Mouse (Mus musculus): ENCODE measurements around the gene Gm9125.
"Not testable (repeated sequence)": the region's sequence is repeated elsewhere in the genome, so short reads cannot be mapped to it uniquely, and the experiment has no call there.

Gene Gm9125

GRCm38 (mm10) chr3:94054785-94055184, at the start of gene Gm9125:
TSS of gene Gm9125 (minus strand) at chr3:94054885.
- in situ Hi-C loops (cut with MboI, MseI) = not testable (repeated sequence)

DNA sequence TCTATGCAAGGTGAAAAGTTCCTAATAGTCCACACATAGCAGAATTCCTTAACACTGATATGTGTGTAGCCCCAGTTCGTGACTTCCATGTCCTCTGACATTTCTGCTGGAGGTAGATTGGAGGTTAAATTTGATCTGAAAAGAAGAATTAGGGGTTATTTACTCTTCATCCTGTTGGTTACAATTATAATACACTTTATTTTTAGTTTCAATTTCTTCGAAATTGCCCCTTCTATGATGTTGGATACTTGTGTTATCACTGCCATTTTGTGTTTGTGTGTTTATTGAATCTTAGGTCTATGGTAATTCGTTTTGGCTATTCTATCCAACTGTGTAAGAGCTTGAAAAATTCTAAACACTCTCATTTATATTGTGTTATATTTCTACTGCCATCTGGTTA, 17.9 kb upstream of the Gm9125 start, which contains the start of gene Gm10697:
TSS of gene Gm10697 (minus strand) at position 101 of the 400 bp plus-strand sequence.
- in situ Hi-C loops (cut with MboI, MseI) = not testable (repeated sequence)

- in situ Hi-C loops (cut with MboI, MseI) = not testable (repeated sequence)
These were observed 5.0 kb downstream of the Gm9125 start for GRCm38 (mm10) chr3:94049566-94050121.

GRCm38 (mm10) chr3:94038241-94038640, 16.4 kb downstream of the Gm9125 start:
- in situ Hi-C loops (cut with MboI, MseI) = not testable (repeated sequence)

GRCm38 (mm10) chr3:94034400-94034799, 20.3 kb downstream of the Gm9125 start:
- in situ Hi-C loops (cut with MboI, MseI) = loop anchor here (5.0 kb wide), 1 partner anchor 282 kb away; no protein-coding TSS in a partner anchor

All from T-helper 2 cell (primary cell).